Mouse (Mus musculus) hindbrain, embryonic 12.5 days (tissue): Measurements from ENCODE around the gene Kcnt2. TPM values are rescaled to one million over a fixed set of nuclear protein-coding genes. Genes with fewer than 3 reads are reported as not detected.

Source experiments
- polyA plus RNA-seq: library from polyadenylated mRNA; unstranded; fragments of >200 nt; fragmentation: Nextera tagmentation; extraction: Ambion mirVana; gene quantifications from 2 replicates; pipeline ENCODE4 v1.2.1, GENCODE M21; 2016

Gene Kcnt2
- polyA plus RNA-seq, 1 experiment from 2014 or later: 1.9 TPM

Other genes starting within 250 kb of the Kcnt2 start
- 4.8 and 5.4 TPM in 2 replicates for gene Cfh, start 62.4 kb upstream of the Kcnt2 start, polyA plus RNA-seq